Comparison of ENCODE assay signal across 13 mouse cellular contexts in genomic region chr11:107647330-107647729, GRCm38 (mm10).
"Had no signal": no experiment of that assay in that cellular context is flagged by ENCODE, and none has a peak within 500 bp of the region (broad histone marks: within the 10 kb centered on the region; RNA-seq: fewer than 3 reads in every experiment).

No protein-coding gene starts in this region.

- H3K4me1 ChIP-seq: limb, embryonic 12.5 days had no signal

- H3K27me3 ChIP-seq: limb, embryonic 12.5 days; midbrain, embryonic 13.5 days had no signal

- DNase-seq: kidney, adult 8-10 months; kidney, postnatal 25 days; lung, embryonic 14.5 days; lung, postnatal 14 days; right cerebral cortex, adult 18-20 months; right cerebral cortex, postnatal 25 days; thymus, adult 18-20 months; thymus, postnatal 14 days had no signal

- H3K4me2 ChIP-seq: limb, embryonic 12.5 days; lung, embryonic 14.5 days; midbrain, embryonic 13.5 days had no signal

- H3K27ac ChIP-seq: limb, embryonic 12.5 days; macrophage; midbrain, embryonic 13.5 days had no signal

- H3K9ac ChIP-seq: limb, embryonic 12.5 days; lung, embryonic 14.5 days; midbrain, embryonic 13.5 days had no signal

- ATAC-seq: inflammation-experienced regulatory T-cells, adult 6 months; intestine, postnatal 0 days; midbrain, embryonic 13.5 days had no signal

- H3K4me3 ChIP-seq: limb, embryonic 12.5 days; midbrain, embryonic 13.5 days had no signal

- H3K9me3 ChIP-seq: limb, embryonic 12.5 days; midbrain, embryonic 13.5 days had no signal
